Mouse (Mus musculus): Measurements from ENCODE around the gene Tfdp2.

DNA sequence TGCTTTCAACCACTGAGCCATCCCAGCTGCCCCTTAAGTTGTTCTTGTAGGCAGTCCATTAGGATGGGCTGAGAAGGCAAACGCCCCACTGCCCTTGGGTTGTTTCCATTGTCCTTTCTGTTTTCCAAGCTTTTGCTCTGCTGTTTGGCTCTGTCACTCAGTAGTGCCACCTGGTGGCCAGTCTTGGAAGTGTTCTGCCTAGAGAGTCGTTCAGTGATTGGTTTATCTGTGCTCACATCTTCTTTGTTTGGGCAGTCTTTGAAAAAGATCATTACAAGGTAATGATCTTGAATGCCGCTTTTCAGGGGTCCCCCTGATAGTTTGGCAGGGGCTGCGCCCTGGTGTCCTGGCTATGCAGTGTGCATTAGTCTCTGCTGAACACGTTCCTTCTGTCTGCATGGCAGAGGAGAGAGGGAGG is 28.9 kb upstream of the Tfdp2 start:
- TF ChIP-seq GATA1 (IDR thresholded peaks at IDR 0.05; ENCODE audit: borderline replicate concordance, low read length) (no peak), FLI1 (IDR thresholded peaks at IDR 0.05; ENCODE audit: low read length) (no peak)
